8 mouse cellular contexts compared by ENCODE assay signal in the genomic region with DNA sequence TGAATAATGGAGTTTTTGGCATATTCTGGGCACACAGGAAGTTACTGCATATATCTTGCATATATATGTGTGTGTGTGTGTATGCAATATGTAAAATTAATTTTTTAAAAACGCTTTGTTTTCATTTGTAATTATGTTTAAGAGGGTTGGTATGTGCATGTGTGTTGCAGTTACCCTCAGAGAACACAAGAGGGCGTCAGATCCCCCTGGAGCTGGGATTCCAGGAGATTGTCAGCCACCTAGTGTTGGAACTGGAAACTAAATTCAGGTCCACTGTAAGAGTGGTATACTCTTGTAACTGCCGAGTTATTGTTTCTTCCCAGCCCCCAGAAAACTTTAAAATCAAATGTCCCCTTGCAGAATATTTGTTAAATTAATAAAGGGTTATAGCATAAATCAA. TPM values are rescaled to one million over a fixed set of nuclear protein-coding genes. Genes with fewer than 3 reads are reported as not detected.
DNase-seq lines count a peak whose midpoint lies in the region; ATAC-seq and TF ChIP-seq lines count a peak whose summit lies in the region.

No protein-coding gene starts in this region.

- 53% methylated on average over 3 of the region's 3 CpGs for WGBS in heart, embryonic 10.5 days
- 59% methylated on average over 3 of the region's 3 CpGs for WGBS in hindbrain, embryonic 16.5 days

- DNase-seq in layer of hippocampus, postnatal 10 days (ENCODE audit: low spot score in 2 of 2): peak; percentile 40 to 56
- no peak for DNase-seq in layer of hippocampus, adult 8-10 months (ENCODE audit: low spot score in 2 of 2)
- peak; percentile 68 for DNase-seq in brain, embryonic 14.5 days (ENCODE audit: low read depth)
- no peak for DNase-seq in gastrocnemius, postnatal 10 days
- no peak for DNase-seq in heart, embryonic 10.5 days (ENCODE audit: low spot score)

- H3K27ac ChIP-seq in heart, embryonic 10.5 days: no peak overlapping the region
- H3K27ac ChIP-seq in hindbrain, embryonic 16.5 days (ENCODE audit: low read depth, low read length): no peak overlapping the region

- no peak for TF ChIP-seq POLR2A in brain, embryonic 14.5 days (IDR thresholded peaks at IDR 0.05; ENCODE audit: borderline replicate concordance, extremely low read depth, insufficient read depth, insufficient read length, poor library complexity, severe bottlenecking)

- H3K27me3 ChIP-seq in E14TG2a.4 (ENCODE audit: insufficient read depth, low read length): no peaks in the 10 kb centered on the region
- no peaks in the 10 kb centered on the region for H3K27me3 ChIP-seq in heart, embryonic 10.5 days (ENCODE audit: insufficient read depth, poor library complexity, severe bottlenecking)
- no peaks in the 10 kb centered on the region for H3K27me3 ChIP-seq in hindbrain, embryonic 16.5 days (replicated peaks; ENCODE audit: control insufficient read depth, insufficient read depth, low read length)

- TF ChIP-seq CTCF in E14TG2a.4 (conservative IDR thresholded peaks at IDR 0.05; ENCODE audit: low read length): peak; percentile 97
- TF ChIP-seq CTCF in brain, embryonic 14.5 days (IDR thresholded peaks at IDR 0.05; ENCODE audit: borderline replicate concordance, extremely low read depth, insufficient read depth, insufficient read length): peak; percentile 81

- peaks cover 36% of the 10 kb centered on the region for H3K4me1 ChIP-seq in E14TG2a.4 (replicated peaks; ENCODE audit: low read depth, low read length)
- no peaks in the 10 kb centered on the region for H3K4me1 ChIP-seq in heart, embryonic 10.5 days
- H3K4me1 ChIP-seq in hindbrain, embryonic 16.5 days (ENCODE audit: control insufficient read depth, insufficient read depth, low read depth, low read length): no peaks in the 10 kb centered on the region

- no peak overlapping the region for H3K4me3 ChIP-seq in E14TG2a.4 (replicated peaks; ENCODE audit: low read length)
- H3K4me3 ChIP-seq in heart, embryonic 10.5 days: no peak overlapping the region
- H3K4me3 ChIP-seq in hindbrain, embryonic 16.5 days (ENCODE audit: low read length): no peak overlapping the region

- H3K9me3 ChIP-seq in E14TG2a.4 (ENCODE audit: low read length): no peaks in the 10 kb centered on the region
- no peaks in the 10 kb centered on the region for H3K9me3 ChIP-seq in heart, embryonic 10.5 days
- no peaks in the 10 kb centered on the region for H3K9me3 ChIP-seq in hindbrain, embryonic 16.5 days (ENCODE audit: control insufficient read depth, low read length)

- H3K36me3 ChIP-seq in E14TG2a.4 (ENCODE audit: insufficient read depth, low read length): peaks cover 96% of the 10 kb centered on the region
- peaks cover 80% of the 10 kb centered on the region for H3K36me3 ChIP-seq in heart, embryonic 10.5 days
- peaks cover 7% of the 10 kb centered on the region for H3K36me3 ChIP-seq in hindbrain, embryonic 16.5 days (ENCODE audit: control insufficient read depth, insufficient read depth, low read length)

- H3K9ac ChIP-seq in hindbrain, embryonic 16.5 days (ENCODE audit: low read depth, low read length): no peak overlapping the region

- H3K4me2 ChIP-seq in hindbrain, embryonic 16.5 days (ENCODE audit: low read length): no peak overlapping the region

- peak; percentile 86 for ATAC-seq in megakaryocyte-erythroid progenitor cell, adult 5-6 weeks (replicated peaks; ENCODE audit: low FRiP score, low TSS enrichment, poor library complexity, severe bottlenecking)
- no peak for ATAC-seq in hindbrain, embryonic 16.5 days

RNA-seq across cellular contexts. Expression of a gene that starts 46.6 kb away (rescaled TPM):
- total RNA-seq in layer of hippocampus, postnatal 10 days (2021): 10 to 100 TPM; 35.3 to 36.7 TPM
- total RNA-seq in layer of hippocampus, adult 8-10 months (2022): 10 to 100 TPM; 33.9 to 36.7 (median 35.5) TPM
- polyA plus RNA-seq in brain, embryonic 14.5 days (2012; rRNA removed): 5.2 and 8.9 TPM in 2 replicates
- total RNA-seq in megakaryocyte-erythroid progenitor cell, adult 5-6 weeks (2014; fragmentation: Nextera tagmentation): 9.7 and 12.3 TPM in 2 replicates
- 20.6 and 58.2 TPM in 2 replicates for total RNA-seq in megakaryocyte-erythroid progenitor cell, adult 5-6 weeks (2017)
- 100 to 1,000 TPM; 114 to 115 TPM for total RNA-seq in gastrocnemius, postnatal 10 days (2021)
- polyA plus RNA-seq in heart, embryonic 10.5 days (2016; fragmentation: Nextera tagmentation; extraction: Ambion mirVana): 20.2 and 38.4 TPM in 2 replicates
- 16.5 and 19.0 TPM in 2 replicates for polyA plus RNA-seq in hindbrain, embryonic 16.5 days (2015; fragmentation: Nextera tagmentation; extraction: Ambion mirVana)

Comparison
In these comparisons a context has a peak if more than half of its experiments do, and no peak if none do; other contexts are left out.
1. DNase-seq: peak in layer of hippocampus, postnatal 10 days (2 of 2) and brain, embryonic 14.5 days (single experiment); none in layer of hippocampus, adult 8-10 months (0 of 2), gastrocnemius, postnatal 10 days (single experiment) and heart, embryonic 10.5 days (single experiment).